Mouse (Mus musculus) kidney, embryonic 15.5 days (tissue): ENCODE measurements around the gene Specc1l. TPM values are rescaled to one million over a fixed set of nuclear protein-coding genes. Genes with fewer than 3 reads are reported as not detected.

ENCODE experiments used
- ATAC-seq: fragments of 200-750 bp; cut with Nextera tagmentation; replicated peaks from 2 replicates; pipeline ENCODE4 v1.8.0; 2017; ENCODE audit warnings: moderate TSS enrichment; ENCODE audit not compliant: low FRiP score
- H3K27ac ChIP-seq: fragments of 300-500 bp; sonication (generic); 2 replicates; pipeline ENCODE4 v1.5.1; 2015; ENCODE audit warnings: mild to moderate bottlenecking, inconsistent platforms
- H3K27me3 ChIP-seq: fragments of 300-500 bp; sonication (generic); 2 replicates; pipeline ENCODE4 v1.6.1; 2015; ENCODE audit warnings: inconsistent platforms
- H3K36me3 ChIP-seq: fragments of 300-500 bp; sonication (generic); 2 replicates; pipeline ENCODE4 v1.6.1; 2015; ENCODE audit warnings: inconsistent platforms
- H3K4me1 ChIP-seq: fragments of 300-500 bp; sonication (generic); 2 replicates; pipeline ENCODE4 v1.6.1; 2015; ENCODE audit warnings: inconsistent platforms
- H3K4me2 ChIP-seq: fragments of 300-500 bp; sonication (generic); 2 replicates; pipeline ENCODE4 v1.6.1; 2015; ENCODE audit warnings: moderate library complexity, mild to moderate bottlenecking, inconsistent platforms
- H3K4me3 ChIP-seq: fragments of 300-500 bp; sonication (generic); replicated peaks from 2 replicates; pipeline ENCODE4 v1.5.1; 2015; ENCODE audit warnings: mild to moderate bottlenecking, inconsistent platforms
- H3K9ac ChIP-seq: fragments of 300-500 bp; sonication (generic); 2 replicates; pipeline ENCODE4 v1.6.1; 2015; ENCODE audit warnings: mild to moderate bottlenecking, inconsistent platforms
- H3K9me3 ChIP-seq: fragments of 300-500 bp; sonication (generic); replicated peaks from 2 replicates; pipeline ENCODE4 v1.6.1; 2016; ENCODE audit warnings: inconsistent platforms
- WGBS: fragments of 180-500 bp; shearing (Covaris S2); methylation state at CpG from one replicate; pipeline ENCODE4 v1.1.7; 2015; ENCODE audit warnings: mixed read lengths; 5-methylcytosine and 5-hydroxymethylcytosine counted together
- polyA plus RNA-seq: library from polyadenylated mRNA; unstranded; fragments of >200 nt; fragmentation: Nextera tagmentation; extraction: Ambion mirVana; gene quantifications from 2 replicates; pipeline ENCODE4 v1.2.1, GENCODE M21; 2015

Gene Specc1l
- polyA plus RNA-seq, 1 experiment from 2014 or later: 34.1 TPM

DNA sequence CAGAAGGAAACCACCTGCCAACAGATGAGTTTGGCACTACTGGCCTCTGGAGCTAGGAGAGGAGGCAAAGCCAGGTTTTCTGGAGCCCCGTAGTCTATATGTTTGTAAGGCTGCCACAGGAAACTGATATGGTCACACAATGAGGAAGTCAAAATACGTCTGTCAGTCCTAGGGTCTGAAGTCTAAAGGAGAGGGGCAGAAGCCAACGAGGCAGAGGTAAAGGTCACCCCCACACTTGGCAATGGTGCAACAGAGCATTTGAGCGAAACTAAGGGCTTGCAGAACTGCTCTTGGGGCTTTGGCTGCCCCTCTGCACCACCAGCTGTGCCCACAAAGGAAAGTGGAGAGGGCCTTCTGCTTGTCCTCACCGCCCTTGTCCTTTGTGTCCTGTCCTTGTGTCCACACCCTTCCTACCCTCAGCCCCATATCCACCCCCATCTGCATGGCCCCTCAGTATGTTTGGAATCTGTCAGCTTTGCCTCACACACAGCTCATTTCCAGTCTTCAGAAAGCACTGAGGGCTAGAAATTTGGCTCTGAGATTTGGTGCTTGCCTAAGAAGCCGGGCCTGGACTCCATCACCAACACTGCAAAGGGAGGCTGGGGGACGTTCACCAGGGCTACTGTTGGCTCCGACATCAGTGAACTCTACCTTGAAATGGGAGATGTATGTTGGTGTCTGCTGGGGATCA lies 24.4 kb upstream of the Specc1l start:
- no peak overlapping the region for H3K4me2 ChIP-seq
- no peak overlapping the region for H3K9ac ChIP-seq
- peaks cover 14% of the 10 kb centered on the region; the same call in 1 of the 2 replicates for H3K4me1 ChIP-seq
- H3K27ac ChIP-seq: no peak overlapping the region
- H3K27me3 ChIP-seq: no peaks in the 10 kb centered on the region
- H3K9me3 ChIP-seq: no peaks in the 10 kb centered on the region
- H3K36me3 ChIP-seq: peaks cover 19% of the 10 kb centered on the region
- no peak overlapping the region for H3K4me3 ChIP-seq
- WGBS: 63% methylated on average over 8 of the region's 8 CpGs
- ATAC-seq: no peak

DNA sequence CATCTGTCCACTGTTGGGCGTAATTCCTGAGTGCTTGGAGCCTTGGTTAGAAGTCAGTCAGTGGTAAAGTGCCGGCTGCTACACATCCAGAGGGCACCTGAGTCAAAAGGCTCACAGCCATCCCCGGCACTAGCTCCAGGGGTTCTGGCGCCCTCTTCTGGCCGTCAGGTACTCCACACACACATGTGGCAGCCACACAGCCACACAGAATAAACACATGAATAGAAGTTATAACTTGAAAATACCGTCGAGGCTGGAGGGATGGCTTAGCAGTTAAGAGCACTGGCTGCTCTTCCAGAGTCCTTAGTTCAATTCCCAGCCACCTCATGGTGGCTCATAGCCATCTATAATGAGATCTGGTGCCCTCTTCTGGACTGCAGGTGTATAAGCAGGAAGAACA lies 20.2 kb upstream of the Specc1l start:
- 0 out of 2 replicates have a peak, but pooled peaks cover 2% of the 10 kb centered on the region for H3K4me1 ChIP-seq
- H3K4me2 ChIP-seq: no peak overlapping the region
- H3K36me3 ChIP-seq: no peaks in the 10 kb centered on the region
- no peaks in the 10 kb centered on the region for H3K27me3 ChIP-seq
- H3K27ac ChIP-seq: no peak overlapping the region
- H3K4me3 ChIP-seq: no peak overlapping the region
- no peak overlapping the region for H3K9ac ChIP-seq
- no peak for ATAC-seq
- WGBS: 55% methylated on average over 7 of the region's 7 CpGs
- H3K9me3 ChIP-seq: 0 out of 2 replicates have a peak, but pooled peaks cover 4% of the 10 kb centered on the region

DNA sequence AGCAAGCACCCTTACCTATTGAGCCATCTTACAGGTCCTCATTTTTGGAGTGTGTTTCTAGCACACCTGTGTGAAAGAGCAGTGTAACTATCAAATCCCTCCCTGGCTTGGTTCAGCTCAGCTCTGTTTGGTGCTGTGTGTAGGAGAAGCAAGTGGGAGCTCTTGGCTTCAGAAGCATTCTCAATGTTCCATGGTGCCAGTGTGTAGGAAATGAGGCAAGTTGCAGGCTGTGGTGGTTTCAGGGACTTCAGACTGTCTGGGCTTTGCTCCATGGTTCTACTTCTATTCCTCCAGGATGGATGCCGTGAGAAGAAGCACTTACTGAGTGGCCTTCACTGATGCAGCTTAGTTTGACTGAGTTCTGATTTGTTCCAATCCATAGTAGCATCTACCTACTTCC lies 14.1 kb upstream of the Specc1l start:
- no peak for ATAC-seq
- H3K4me2 ChIP-seq: no peak overlapping the region
- WGBS: 80% methylated on average over 1 of the region's 1 CpGs

DNA sequence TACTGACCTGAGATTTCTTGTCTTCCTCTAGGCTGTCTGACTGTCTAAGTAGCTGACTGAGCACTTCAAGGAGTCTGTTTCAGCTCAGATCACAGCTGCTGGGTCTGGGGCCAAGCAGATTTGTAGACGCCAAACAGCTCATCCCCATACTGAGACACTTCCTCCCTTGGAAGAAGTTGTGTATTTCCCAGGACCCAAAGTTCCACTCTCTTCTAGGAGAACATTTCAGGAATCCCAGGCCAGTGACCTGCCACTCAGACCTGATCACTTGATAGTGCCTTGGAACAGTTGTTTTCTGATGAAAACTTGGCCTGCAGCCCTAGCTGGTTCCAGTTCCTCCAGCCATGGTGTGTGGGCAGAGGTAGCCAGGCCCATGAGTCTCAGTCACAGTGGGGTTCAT lies 11.1 kb upstream of the Specc1l start:
- Histone ChIP-seq H3K27ac (no peak overlapping the region), H3K36me3 (no peaks in the 10 kb centered on the region), H3K9me3 (no peaks in the 10 kb centered on the region), H3K27me3 (no peaks in the 10 kb centered on the region), H3K4me3 (no peak overlapping the region), H3K4me1 (no peaks in the 10 kb centered on the region), H3K4me2 (no peak overlapping the region), H3K9ac (no peak overlapping the region)
- 66% methylated on average over 1 of the region's 1 CpGs for WGBS
- ATAC-seq: no peak

More for the DNA sequence above, 14.1 kb upstream of the Specc1l start:
- Histone ChIP-seq H3K36me3 (no peaks in the 10 kb centered on the region), H3K4me1 (no peaks in the 10 kb centered on the region), H3K4me3 (no peak overlapping the region), H3K27me3 (no peaks in the 10 kb centered on the region), H3K9ac (no peak overlapping the region), H3K27ac (no peak overlapping the region), H3K9me3 (0 out of 2 replicates have a peak, but pooled peaks cover 3% of the 10 kb centered on the region)

DNA sequence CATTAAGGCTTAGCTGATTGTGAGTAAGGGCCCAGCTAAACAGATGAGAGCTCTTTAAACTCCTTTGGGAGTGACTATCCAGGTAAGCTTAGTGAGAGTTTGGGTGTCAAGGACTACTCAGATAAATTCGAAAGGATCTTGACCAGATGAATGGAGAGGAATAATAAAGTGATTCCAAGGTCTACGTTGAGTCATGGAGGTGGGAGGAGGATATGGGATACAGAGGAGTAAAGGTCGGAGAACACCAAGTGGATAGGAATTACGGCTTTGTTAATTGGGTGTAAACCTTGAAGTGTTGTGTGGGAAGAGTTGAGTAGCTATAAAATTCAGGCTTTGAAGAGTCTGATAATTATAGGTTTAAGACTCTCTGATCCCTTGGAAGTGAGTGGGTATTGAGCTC lies 5.7 kb upstream of the Specc1l start:
- no peaks in the 10 kb centered on the region for H3K36me3 ChIP-seq
- no peak overlapping the region for H3K4me3 ChIP-seq
- H3K9ac ChIP-seq: no peak overlapping the region
- H3K4me2 ChIP-seq: no peak overlapping the region
- H3K27ac ChIP-seq: no peak overlapping the region
- H3K4me1 ChIP-seq: peaks cover under 1% of the 10 kb centered on the region; the same call in 1 of the 2 replicates
- no peak for ATAC-seq
- no peaks in the 10 kb centered on the region for H3K27me3 ChIP-seq
- WGBS: 28% methylated on average over 4 of the region's 4 CpGs
- no peaks in the 10 kb centered on the region for H3K9me3 ChIP-seq

DNA sequence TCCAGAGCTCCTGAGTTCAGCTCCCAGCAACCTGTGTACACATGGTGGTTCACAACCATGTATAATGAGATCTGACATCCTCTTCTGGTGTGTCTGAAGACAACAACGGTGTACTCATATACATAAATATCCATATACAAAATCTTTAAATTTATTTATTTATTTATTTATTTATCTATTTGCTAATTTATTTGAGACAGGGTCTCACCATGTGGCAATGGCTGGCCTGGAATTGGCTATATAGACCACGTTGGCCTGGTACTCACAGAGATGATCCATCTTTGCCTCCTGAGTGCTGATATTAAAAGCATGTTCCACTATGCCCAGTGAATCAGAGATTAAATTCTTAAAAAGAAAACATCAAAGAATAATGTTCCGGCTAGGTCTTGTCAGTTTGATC lies 1.0 kb upstream of the Specc1l start:
- WGBS: 88% methylated on average over 3 of the region's 3 CpGs
- no peak for ATAC-seq
- H3K27ac ChIP-seq: no peak overlapping the region
- H3K36me3 ChIP-seq: no peaks in the 10 kb centered on the region
- H3K4me2 ChIP-seq: no peak overlapping the region; the same call in 1 of the 2 replicates
- H3K27me3 ChIP-seq: no peaks in the 10 kb centered on the region
- no peak overlapping the region for H3K9ac ChIP-seq
- H3K9me3 ChIP-seq: no peaks in the 10 kb centered on the region
- H3K4me3 ChIP-seq: no peak overlapping the region
- H3K4me1 ChIP-seq: peaks cover 12% of the 10 kb centered on the region

DNA sequence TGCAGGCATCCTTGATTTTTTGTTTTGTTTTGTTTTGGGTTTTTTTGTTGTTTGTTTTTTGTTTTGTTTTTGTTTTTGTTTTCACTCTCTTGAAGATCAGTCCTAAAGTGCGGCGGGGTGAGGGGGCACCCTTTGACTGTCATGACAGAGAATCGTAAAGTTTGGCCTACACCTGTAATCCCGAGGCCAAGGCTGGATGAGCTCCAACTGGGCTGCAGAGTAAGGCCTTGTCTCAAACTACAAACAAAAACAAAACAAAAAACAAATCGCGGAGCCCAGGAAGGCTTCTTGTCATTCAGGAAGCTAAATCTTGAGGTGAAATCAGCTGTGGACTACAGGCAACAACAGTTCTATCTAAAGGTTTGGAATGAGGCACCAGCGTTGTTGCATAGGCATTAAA lies 1.1 kb downstream of the Specc1l start:
- no peaks in the 10 kb centered on the region for H3K36me3 ChIP-seq
- H3K9ac ChIP-seq: peak overlapping the region; percentile 78
- no peaks in the 10 kb centered on the region for H3K9me3 ChIP-seq
- peak overlapping the region; percentile 71 for H3K4me2 ChIP-seq
- 38% methylated on average over 7 of the region's 7 CpGs for WGBS
- H3K4me3 ChIP-seq: peak overlapping the region; percentile 81
- H3K27me3 ChIP-seq: no peaks in the 10 kb centered on the region
- peaks cover 12% of the 10 kb centered on the region for H3K4me1 ChIP-seq
- ATAC-seq: no peak
- no peak overlapping the region for H3K27ac ChIP-seq

DNA sequence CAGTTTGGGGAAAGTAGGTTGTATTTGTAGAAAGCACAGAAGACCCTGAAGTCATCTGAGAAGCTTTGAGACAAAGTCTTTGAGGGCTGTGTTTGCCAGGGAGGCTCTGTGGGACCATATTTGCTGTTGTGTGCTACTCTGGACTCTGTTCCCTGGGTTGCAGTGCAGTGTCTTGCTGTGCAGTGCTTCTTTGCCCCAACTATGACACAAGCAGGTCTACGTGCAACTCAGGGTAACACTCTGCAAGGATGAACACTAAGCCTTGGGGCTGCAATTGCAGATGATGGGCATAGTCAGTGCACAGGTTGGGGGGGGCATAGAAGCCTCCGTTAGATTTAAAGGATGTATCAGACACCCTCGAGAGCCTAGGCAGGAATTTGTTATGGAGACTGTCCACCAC lies 8.8 kb downstream of the Specc1l start:
- Histone ChIP-seq H3K27me3 (no peaks in the 10 kb centered on the region), H3K4me1 (peaks cover 18% of the 10 kb centered on the region), H3K27ac (no peak overlapping the region), H3K9me3 (no peaks in the 10 kb centered on the region), H3K9ac (no peak overlapping the region), H3K36me3 (no peaks in the 10 kb centered on the region), H3K4me2 (no peak overlapping the region), H3K4me3 (no peak overlapping the region)
- 90% methylated on average over 3 of the region's 3 CpGs for WGBS
- no peak for ATAC-seq

DNA sequence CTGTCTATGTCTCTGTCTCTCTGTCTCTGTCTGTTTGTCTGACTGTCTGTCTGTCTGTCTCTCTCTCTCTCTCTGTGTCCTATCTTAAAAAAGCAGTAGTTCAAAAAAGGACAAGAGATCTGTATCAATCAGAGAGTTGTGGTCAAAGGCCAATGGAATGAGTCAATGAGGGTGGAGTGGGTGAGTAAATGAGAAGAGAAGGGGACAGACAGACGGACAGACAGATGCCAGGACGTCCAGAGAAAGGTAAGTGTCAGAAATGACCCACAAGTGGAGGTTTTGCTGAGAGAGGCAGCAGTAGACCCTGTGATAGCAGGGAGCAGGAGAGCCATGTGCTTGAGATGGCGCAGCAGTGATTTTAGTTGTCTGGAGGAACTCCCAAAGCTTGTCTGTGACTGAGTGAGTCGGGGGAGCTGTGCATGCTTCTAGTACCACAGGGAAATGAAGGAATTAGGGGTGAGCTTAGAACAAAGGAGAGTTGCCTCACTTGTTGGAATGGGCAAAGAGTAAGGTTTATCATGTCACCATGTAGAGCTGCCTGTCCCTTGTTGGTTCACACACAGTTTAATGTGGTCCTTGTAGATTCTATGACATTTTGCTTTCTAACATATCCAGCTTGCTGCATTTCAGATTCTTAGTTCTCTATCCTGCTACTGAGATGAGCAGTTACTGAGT lies 10.2 kb downstream of the Specc1l start:
- Histone ChIP-seq H3K4me1 (peaks cover 18% of the 10 kb centered on the region), H3K36me3 (no peaks in the 10 kb centered on the region), H3K4me3 (no peak overlapping the region), H3K9me3 (no peaks in the 10 kb centered on the region), H3K27ac (0 out of 2 replicates have a peak overlapping the region, but pooled peaks have one; percentile 16), H3K27me3 (no peaks in the 10 kb centered on the region), H3K9ac (no peak overlapping the region), H3K4me2 (no peak overlapping the region)
- WGBS: 68% methylated on average over 4 of the region's 4 CpGs
- no peak for ATAC-seq

DNA sequence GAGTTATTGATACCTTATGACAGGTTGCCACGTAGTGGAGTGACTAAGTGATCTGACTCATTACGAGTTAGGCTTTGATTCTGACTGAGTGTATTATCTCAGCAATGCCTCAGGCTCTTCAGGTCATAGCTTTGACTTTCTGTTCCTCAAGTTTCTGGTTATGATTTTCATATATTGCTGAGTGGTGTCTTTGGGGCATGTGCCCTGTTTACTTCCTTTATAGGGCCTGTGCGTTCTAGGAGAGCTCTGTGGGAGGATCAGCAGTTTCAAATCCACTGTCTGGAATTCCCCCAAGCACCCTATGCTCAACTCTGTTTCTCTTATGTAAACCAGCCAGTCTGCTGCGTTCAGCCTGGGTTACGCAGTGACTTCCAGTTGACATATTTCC lies 10.7 kb downstream of the Specc1l start:
- peaks cover 18% of the 10 kb centered on the region for H3K4me1 ChIP-seq
- no peak for ATAC-seq
- no peak overlapping the region for H3K4me2 ChIP-seq
- no peak overlapping the region for H3K27ac ChIP-seq
- no peaks in the 10 kb centered on the region for H3K36me3 ChIP-seq
- H3K9me3 ChIP-seq: no peaks in the 10 kb centered on the region
- H3K9ac ChIP-seq: no peak overlapping the region
- 69% methylated on average over 5 of the region's 5 CpGs for WGBS
- H3K4me3 ChIP-seq: no peak overlapping the region
- no peaks in the 10 kb centered on the region for H3K27me3 ChIP-seq

DNA sequence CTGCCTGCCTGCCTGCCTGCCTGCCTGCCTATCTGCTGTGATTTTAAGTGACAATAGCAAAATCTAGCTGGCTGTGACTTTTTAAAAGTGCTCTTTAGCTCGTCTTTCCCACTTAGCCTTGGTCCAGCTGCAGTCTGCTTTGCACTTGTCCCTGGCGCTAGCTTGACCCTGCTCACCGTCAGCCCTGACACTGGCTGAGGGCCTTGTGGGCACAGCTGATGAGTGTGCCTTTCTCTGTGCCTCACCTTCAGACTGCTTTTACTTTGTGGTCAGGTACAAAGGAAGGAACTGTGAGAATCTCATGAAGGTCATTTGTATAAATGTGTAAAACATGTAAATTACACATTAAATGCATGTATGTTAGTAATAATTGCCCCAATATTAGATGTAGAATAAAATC lies 12.3 kb downstream of the Specc1l start:
- Histone ChIP-seq H3K4me2 (no peak overlapping the region), H3K9ac (no peak overlapping the region), H3K4me1 (peaks cover 18% of the 10 kb centered on the region), H3K27ac (no peak overlapping the region), H3K4me3 (no peak overlapping the region), H3K36me3 (peaks cover 7% of the 10 kb centered on the region; the same call in 1 of the 2 replicates), H3K9me3 (no peaks in the 10 kb centered on the region), H3K27me3 (no peaks in the 10 kb centered on the region)
- 74% methylated on average over 3 of the region's 3 CpGs for WGBS
- ATAC-seq: no peak

DNA sequence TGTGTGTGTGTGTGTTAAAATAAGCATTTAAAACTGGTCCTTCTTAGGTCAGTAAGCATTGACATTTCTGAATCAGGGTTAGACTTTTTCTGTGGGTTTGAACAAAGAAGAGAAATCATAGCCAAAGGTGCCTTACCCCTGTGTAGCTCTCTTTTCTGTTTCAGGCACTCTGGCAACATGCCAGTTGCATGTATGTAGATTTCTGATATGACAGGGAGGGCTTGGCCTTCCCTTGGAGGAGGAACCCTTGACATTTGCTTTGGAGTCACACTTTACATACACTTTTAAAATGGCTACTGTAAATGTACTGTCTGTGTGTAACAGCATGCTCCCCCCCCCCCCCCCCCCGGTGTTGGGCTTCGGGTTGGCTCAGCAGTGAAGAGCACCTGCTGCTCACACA lies 12.8 kb downstream of the Specc1l start:
- no peaks in the 10 kb centered on the region for H3K27me3 ChIP-seq
- no peak overlapping the region for H3K4me2 ChIP-seq
- H3K4me1 ChIP-seq: peaks cover 18% of the 10 kb centered on the region
- H3K27ac ChIP-seq: no peak overlapping the region
- H3K9ac ChIP-seq: no peak overlapping the region
- peaks cover 12% of the 10 kb centered on the region; the same call in 1 of the 2 replicates for H3K36me3 ChIP-seq
- 22% methylated on average over 2 of the region's 2 CpGs for whole genome bisulfite sequencing
- ATAC-seq: no peak
- H3K4me3 ChIP-seq: no peak overlapping the region
- no peaks in the 10 kb centered on the region for H3K9me3 ChIP-seq
